1 mouse cellular context compared by ENCODE assay signal in the genomic region with DNA sequence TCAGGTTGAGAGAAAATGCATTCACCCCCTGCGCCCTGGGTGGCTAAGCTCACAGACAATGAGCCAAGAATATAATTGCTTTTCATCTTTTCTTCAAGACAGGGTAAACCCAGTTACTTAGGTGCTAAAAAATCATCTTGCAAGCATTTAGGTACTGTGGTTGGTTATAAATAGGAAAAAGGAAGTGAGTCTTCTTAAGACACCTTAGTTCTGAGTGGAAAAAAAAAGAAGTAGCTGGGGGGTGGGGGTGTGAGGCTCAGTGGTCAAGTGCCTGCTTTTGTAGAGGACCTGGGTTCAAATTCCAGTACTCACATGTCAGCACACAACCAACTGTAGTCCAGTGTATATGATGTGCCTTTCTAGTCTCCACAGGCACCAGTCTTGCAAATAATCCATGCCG.
A peak's percentile ranks its signal among the peaks of the same experiment; 100 is the strongest.
TF ChIP-seq lines count a peak whose summit lies in the region.

No protein-coding gene starts in this region.

TF ChIP-seq in CH12.LX, 34 proteins besides CTCF, POLR2A, EP300 and RAD21:
- TF ChIP-seq JUND (conservative IDR thresholded peaks at IDR 0.05; ENCODE audit: low read depth, low read length): no peak
- peak; percentile 67 for TF ChIP-seq CHD2 (IDR thresholded peaks at IDR 0.05; ENCODE audit: low read length)
- no peak for TF ChIP-seq SMC3 (IDR thresholded peaks at IDR 0.05; ENCODE audit: low read depth, low read length)
- TF ChIP-seq BHLHE40 (IDR thresholded peaks at IDR 0.05; ENCODE audit: low read depth, low read length): 0 out of 2 replicates have a peak, but pooled peaks have one; percentile 33
- no peak for TF ChIP-seq E2F4 (IDR thresholded peaks at IDR 0.05; ENCODE audit: insufficient replicate concordance, low read depth, low read length)
- TF ChIP-seq MEF2A (IDR thresholded peaks at IDR 0.05; ENCODE audit: borderline replicate concordance, low read depth, low read length): peak; percentile 87
- peak; percentile 34; the same call in 1 of the 2 replicates for TF ChIP-seq TCF12 (IDR thresholded peaks at IDR 0.05; ENCODE audit: low read depth, low read length)
- peak; percentile 74 for TF ChIP-seq IRF4 (IDR thresholded peaks at IDR 0.05; ENCODE audit: low read depth, low read length)
- TF ChIP-seq ZNF384 (IDR thresholded peaks at IDR 0.05; ENCODE audit: low read depth, low read length): peak; percentile 92
- no peak for TF ChIP-seq HCFC1 (IDR thresholded peaks at IDR 0.05; ENCODE audit: low read depth, low read length)
